Mouse (Mus musculus): Measurements from ENCODE around the gene Zfp110.

- no peak for TF ChIP-seq CTCF (IDR thresholded peaks at IDR 0.05; ENCODE audit: borderline replicate concordance, insufficient read depth, low read depth, low read length)
- no peak; the same call in 1 of the 2 replicates for TF ChIP-seq POLR2A (IDR thresholded peaks at IDR 0.05; ENCODE audit: borderline replicate concordance, insufficient read depth, low read length)
Measured at GRCm38 (mm10) chr7:12802866-12803726, 31.5 kb upstream of the Zfp110 start, which contains the start of gene Zscan18.
